Mouse (Mus musculus): Measurements from ENCODE around the gene Serpinb6b.
"Not testable (repeated sequence)": the region's sequence is repeated elsewhere in the genome, so short reads cannot be mapped to it uniquely, and the experiment has no call there.

Gene Serpinb6b

DNA sequence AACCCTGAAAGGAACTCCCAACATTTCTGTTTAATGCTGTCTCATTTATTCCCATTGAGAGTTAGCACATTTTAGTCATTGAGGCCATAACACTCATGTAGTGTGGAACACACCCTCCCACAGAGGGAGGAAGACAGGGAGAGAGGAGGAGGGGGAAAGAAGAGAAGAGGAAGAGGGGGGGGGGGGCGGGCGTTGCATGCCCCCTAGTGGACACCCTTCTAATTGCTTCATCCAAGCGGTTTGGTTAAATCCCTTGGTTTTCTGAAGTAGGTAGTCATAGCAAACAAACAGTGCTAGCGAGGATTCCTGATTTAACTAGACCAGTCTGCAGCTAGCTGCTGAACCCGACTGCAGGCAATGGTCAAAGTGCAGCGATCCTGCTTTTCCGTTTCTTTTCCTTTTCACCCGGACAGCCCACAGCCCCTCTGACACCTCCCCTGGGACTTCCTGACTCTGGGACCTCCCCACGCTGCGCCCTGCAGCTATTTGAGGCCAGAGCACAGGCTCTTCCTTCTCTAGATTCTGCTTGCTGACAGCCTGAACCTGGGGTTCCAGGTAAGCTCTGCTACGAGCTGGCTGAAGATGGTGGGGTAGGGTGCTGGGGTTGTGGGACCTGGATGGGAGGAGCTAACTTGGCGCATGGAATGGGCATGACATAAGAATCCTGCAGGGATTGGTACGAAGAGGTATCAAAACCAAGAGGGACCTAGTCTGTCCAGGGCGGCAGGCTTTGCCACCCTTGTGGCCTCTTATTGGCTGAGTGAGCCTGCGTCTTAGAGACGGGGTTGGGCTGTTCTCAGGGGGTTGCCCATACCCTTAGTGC is at the start of gene Serpinb6b:
Gene Serpinb6b, plus strand, starts transcription at position 221 of the 823 bp plus-strand sequence.
- peak; percentile 67 for DNase-seq (ENCODE audit: low spot score)

DNA sequence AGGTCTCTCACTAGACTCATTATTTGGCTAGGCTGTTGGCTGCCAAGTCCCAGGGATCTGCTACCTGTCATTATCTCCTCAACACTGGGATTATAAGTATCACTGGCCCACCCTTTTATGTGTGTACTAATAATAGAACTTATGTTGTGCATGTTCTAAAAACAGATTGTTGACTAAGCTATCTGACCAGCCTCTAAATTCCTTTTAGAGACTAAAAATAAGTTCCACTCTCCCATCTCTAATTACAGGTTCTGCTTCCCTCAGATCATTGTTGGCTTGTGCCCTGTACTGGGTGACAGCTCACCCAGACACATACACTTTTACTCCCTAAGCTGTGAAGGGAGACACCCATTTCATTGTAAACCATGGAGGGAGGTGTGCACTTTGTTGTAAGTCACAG is 42.4 kb upstream of the Serpinb6b start:
- no peak for DNase-seq (ENCODE audit: low spot score)

GRCm38 (mm10) chr13:32924578-32925360 is 40.2 kb upstream of the Serpinb6b start:
- DNase-seq (ENCODE audit: low spot score): peak; percentile 41

GRCm38 (mm10) chr13:32926661-32927060 is 38.3 kb upstream of the Serpinb6b start:
- DNase-seq (ENCODE audit: low spot score): no peak

GRCm38 (mm10) chr13:32927241-32927640 is 37.8 kb upstream of the Serpinb6b start:
- DNase-seq (ENCODE audit: low spot score): no peak

- no peak for DNase-seq (ENCODE audit: low spot score)
Measured at GRCm38 (mm10) chr13:32929107-32929750, 35.8 kb upstream of the Serpinb6b start.

GRCm38 (mm10) chr13:32934706-32935381 is 30.2 kb upstream of the Serpinb6b start:
- no peak for DNase-seq (ENCODE audit: low spot score)

DNA sequence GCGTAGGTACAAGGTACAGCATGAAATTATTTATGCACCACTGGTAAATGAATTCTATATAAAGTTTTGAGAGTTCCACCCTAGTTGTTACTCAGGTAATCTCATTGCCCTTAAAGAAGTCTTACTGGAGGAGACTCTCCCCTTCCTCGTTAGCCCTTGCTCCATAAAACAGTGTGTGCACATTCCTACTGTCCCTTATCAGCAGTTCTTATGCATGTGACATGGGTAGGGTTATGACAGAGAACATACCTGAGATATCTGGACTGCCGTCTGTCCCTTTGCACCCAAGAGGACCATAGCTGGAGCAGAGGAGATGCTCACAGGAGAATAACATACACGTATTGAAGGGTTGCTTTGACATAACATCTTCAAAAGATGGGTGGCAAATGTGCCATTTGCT is 26.7 kb upstream of the Serpinb6b start:
- DNase-seq (ENCODE audit: low spot score): not testable (repeated sequence)

GRCm38 (mm10) chr13:32939191-32939590 is 25.8 kb upstream of the Serpinb6b start:
- not testable (repeated sequence) for DNase-seq (ENCODE audit: low spot score)

DNA sequence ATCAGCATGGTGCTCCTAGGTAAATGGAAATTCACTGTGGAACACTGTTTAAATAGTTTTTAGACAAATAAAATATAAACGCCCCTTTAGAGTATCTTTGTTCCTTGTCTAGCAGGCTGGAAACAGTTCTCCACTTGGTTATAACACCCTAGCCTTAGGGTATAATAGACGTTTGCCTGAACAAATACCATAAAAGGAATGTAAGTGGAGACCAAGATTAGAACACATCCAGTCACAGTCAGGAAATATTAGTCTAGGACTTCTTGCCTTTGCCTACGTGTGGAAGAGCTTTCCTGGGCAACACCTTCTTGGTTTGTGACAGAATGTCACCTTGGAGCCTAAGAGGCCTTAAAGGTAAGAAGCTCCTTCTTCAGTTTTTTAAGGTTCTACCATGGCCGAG is 8.5 kb upstream of the Serpinb6b start:
- DNase-seq (ENCODE audit: low spot score): no peak

- DNase-seq (ENCODE audit: low spot score): no peak
Measured at GRCm38 (mm10) chr13:32957917-32958316, 7.1 kb upstream of the Serpinb6b start.

GRCm38 (mm10) chr13:32958521-32958920 is 6.5 kb upstream of the Serpinb6b start:
- not testable (repeated sequence) for DNase-seq (ENCODE audit: low spot score)

DNA sequence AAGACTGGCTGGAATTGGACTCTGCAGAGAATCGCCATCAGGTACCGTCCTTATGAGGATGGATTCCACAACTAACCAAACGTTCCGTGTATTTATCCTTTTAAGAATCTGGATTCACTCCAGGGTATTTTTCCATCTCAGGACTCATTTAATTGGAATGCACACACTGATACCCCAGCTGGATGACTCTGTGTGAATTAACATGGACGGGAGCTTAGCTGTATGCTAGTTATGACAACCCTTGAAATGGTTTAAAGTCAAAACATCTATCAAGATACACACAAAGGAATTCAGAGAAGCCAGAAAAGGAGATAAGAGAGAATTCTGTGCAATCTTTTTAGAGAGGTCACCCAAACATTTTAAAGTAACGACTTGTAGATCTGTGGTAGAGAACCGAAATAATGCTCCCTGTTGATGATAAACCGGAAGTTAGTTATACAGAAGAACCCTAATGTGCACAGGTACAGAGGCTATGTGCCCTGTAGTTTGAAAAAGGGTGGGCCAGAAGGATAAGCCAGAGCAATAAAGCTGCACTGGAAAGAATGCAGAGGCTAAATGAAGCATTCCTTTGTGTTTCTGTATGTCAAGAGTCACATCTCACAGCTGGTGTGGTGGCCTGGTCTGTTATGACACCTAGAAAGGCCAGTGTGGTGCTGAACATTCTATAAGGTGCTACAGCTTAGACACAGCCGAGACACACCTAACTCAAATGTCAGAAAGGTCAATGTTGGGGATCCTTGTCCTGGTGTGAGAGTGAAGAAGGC is 837 bp upstream of the Serpinb6b start:
- DNase-seq (ENCODE audit: low spot score): no peak

DNA sequence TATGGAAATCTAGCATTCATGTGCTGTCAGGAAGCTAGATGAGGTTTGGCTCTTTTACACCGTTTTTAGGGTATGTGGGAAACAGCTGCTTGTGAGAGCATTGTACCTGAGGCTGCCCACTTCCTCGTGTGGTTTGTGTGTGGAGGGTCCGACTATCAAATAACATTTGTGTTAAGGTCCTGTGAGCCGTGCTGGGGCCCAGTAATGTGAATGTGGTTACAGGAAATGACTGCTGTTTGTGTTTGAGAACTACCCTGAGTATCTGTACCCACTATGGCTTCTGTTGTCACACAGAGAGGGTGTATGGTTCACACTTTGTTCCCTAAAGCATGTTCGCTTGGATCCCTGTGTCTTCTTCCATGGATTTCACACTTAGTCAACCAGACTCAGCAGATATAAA is 1.1 kb downstream of the Serpinb6b start:
- DNase-seq (ENCODE audit: low spot score): no peak

GRCm38 (mm10) chr13:32967233-32967632 is 2.2 kb downstream of the Serpinb6b start:
- DNase-seq (ENCODE audit: low spot score): no peak

- no peak for DNase-seq (ENCODE audit: low spot score)
Measured at GRCm38 (mm10) chr13:32968353-32968984, 3.5 kb downstream of the Serpinb6b start.

GRCm38 (mm10) chr13:32968996-32969640 is 4.1 kb downstream of the Serpinb6b start:
- DNase-seq (ENCODE audit: low spot score): no peak

DNA sequence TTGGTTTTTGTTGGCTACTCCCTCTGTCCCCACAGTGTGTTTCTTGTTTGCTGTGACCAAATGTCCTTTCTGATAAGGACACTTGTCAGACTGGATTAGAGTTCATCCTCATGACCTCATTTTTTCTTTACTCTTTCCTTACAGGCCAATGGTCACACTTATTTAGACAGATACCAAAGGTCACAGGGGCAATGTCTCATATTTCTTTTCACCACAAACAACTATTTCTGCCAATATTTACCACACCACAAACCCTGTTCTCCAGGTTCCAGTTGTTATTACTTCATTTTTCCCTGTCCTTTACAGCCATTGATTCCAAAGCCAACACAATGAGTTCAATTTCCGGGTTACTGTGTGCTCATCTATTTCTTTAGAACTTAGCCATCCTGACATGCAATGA is 4.6 kb downstream of the Serpinb6b start:
- no peak for DNase-seq (ENCODE audit: low spot score)

- DNase-seq (ENCODE audit: low spot score): no peak
Measured at GRCm38 (mm10) chr13:32970776-32971175, 5.8 kb downstream of the Serpinb6b start.

GRCm38 (mm10) chr13:32974268-32974667 is 9.3 kb downstream of the Serpinb6b start:
- no peak for DNase-seq (ENCODE audit: low spot score)

Data from ovary, postnatal 36 days (tissue).